Mouse (Mus musculus): ENCODE data around the gene Dll4. TPM values are rescaled to one million over a fixed set of nuclear protein-coding genes. Genes with fewer than 3 reads are reported as not detected.

The Dll4 gene
- total and polyA plus RNA-seq, 3 experiments: 13.7 to 22.0 (median 15.8) TPM

GRCm38 (mm10) chr2:119300819-119301493 is 24.6 kb upstream of the Dll4 start:
- Histone ChIP-seq H3K36me3 (ENCODE audit: control insufficient read depth, insufficient read depth, low read length) (peaks cover 4% of the 10 kb centered on the region; the same call in 1 of the 2 replicates), H3K4me3 (peak overlapping the region; percentile 29; the same call in 1 of the 2 replicates), H3K9ac (ENCODE audit: low read depth, low read length) (peak overlapping the region; percentile 3), H3K4me1 (ENCODE audit: control insufficient read depth, insufficient read depth, low read length) (peaks cover 22% of the 10 kb centered on the region), H3K79me2 (replicated peaks; ENCODE audit: control insufficient read depth, insufficient read depth, low read length) (no peaks in the 10 kb centered on the region; the same call in 1 of the 2 replicates), H3K27ac (peak overlapping the region; percentile 95), H3K27me3 (ENCODE audit: control insufficient read depth, insufficient read depth, low read length) (no peaks in the 10 kb centered on the region)
- 32% methylated on average over 7 of the region's 7 CpGs for WGBS
- intact Hi-C loops (cut with DNase I): loop anchor here (1.0 kb wide), 2 partner anchors 26 to 37 kb away; no protein-coding TSS in a partner anchor
- DNase-seq: peak; percentile 72 to 78
- TF ChIP-seq CTCF (IDR thresholded peaks at IDR 0.05) (no peak), POLR2A (IDR thresholded peaks at IDR 0.05; ENCODE audit: insufficient read depth, low read depth, low read length) (no peak; the same call in 1 of the 2 replicates), EP300 (IDR thresholded peaks at IDR 0.05; ENCODE audit: insufficient read depth, low read depth, low read length) (peak; percentile 84)

DNA sequence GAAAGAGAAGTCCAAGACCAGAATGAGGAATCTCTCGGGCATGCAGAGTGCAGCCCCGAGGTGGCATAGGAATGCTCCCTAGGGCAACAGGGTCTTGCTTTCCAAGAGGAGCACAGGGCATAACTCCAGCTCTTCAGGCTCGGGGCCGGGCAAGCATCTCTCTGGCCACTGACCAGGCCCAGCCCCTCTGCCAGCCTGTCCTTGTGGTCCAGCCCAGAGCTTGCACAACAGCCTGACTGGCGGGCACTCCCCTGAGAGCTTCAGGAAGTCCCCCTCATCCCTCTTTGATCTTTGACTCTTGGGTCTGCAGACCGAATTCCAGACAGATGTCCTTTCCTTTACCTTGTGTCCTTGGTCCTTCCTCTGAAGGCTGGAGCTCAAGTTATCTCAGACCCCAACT is 22.7 kb upstream of the Dll4 start:
- 57% methylated on average over 6 of the region's 6 CpGs for WGBS
- Histone ChIP-seq H3K4me3 (no peak overlapping the region), H3K79me2 (replicated peaks; ENCODE audit: control insufficient read depth, insufficient read depth, low read length) (no peaks in the 10 kb centered on the region; the same call in 1 of the 2 replicates), H3K27me3 (ENCODE audit: control insufficient read depth, insufficient read depth, low read length) (no peaks in the 10 kb centered on the region), H3K9ac (ENCODE audit: low read depth, low read length) (no peak overlapping the region), H3K4me1 (ENCODE audit: control insufficient read depth, insufficient read depth, low read length) (peaks cover 22% of the 10 kb centered on the region), H3K36me3 (ENCODE audit: control insufficient read depth, insufficient read depth, low read length) (peaks cover 4% of the 10 kb centered on the region; the same call in 1 of the 2 replicates), H3K27ac (no peak overlapping the region)
- TF ChIP-seq EP300 (IDR thresholded peaks at IDR 0.05; ENCODE audit: insufficient read depth, low read depth, low read length) (no peak), CTCF (IDR thresholded peaks at IDR 0.05) (no peak), POLR2A (IDR thresholded peaks at IDR 0.05; ENCODE audit: insufficient read depth, low read depth, low read length) (no peak)
- no peak for DNase-seq
- intact Hi-C loops (cut with DNase I): no loop called here

GRCm38 (mm10) chr2:119304391-119304790 is 21.2 kb upstream of the Dll4 start:
- Histone ChIP-seq H3K9ac (ENCODE audit: low read depth, low read length) (no peak overlapping the region), H3K79me2 (replicated peaks; ENCODE audit: control insufficient read depth, insufficient read depth, low read length) (no peaks in the 10 kb centered on the region), H3K27ac (peak overlapping the region; percentile 40), H3K36me3 (ENCODE audit: control insufficient read depth, insufficient read depth, low read length) (no peaks in the 10 kb centered on the region), H3K27me3 (ENCODE audit: control insufficient read depth, insufficient read depth, low read length) (no peaks in the 10 kb centered on the region), H3K4me1 (ENCODE audit: control insufficient read depth, insufficient read depth, low read length) (peaks cover 14% of the 10 kb centered on the region), H3K4me3 (no peak overlapping the region)
- DNase-seq: no peak
- intact Hi-C loops (cut with DNase I): no loop called here
- WGBS: 56% methylated on average over 3 of the region's 3 CpGs
- TF ChIP-seq EP300 (IDR thresholded peaks at IDR 0.05; ENCODE audit: insufficient read depth, low read depth, low read length) (no peak), POLR2A (IDR thresholded peaks at IDR 0.05; ENCODE audit: insufficient read depth, low read depth, low read length) (no peak), CTCF (IDR thresholded peaks at IDR 0.05) (no peak)

DNA sequence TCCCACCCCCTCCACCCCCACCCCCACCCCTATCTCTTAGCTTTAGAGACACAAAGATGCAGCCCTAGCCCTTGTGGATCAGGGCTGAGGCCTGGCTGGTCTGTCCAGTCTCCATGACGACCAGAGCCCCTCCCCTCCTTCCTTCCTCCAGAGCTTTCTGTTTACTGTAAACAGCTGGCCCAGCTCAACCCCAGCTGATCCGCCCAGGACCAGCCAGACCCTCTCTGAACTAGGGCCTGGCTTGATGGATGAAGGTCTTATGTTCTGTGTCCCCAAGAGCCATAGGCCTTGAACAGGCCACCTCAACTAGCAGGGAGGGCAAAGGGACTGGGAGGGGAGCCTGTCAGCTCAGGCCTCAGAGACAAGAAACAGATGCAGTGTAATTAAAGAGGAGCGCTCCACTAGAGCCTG is 20.8 kb upstream of the Dll4 start:
- Histone ChIP-seq H3K4me1 (ENCODE audit: control insufficient read depth, insufficient read depth, low read length) (peaks cover 14% of the 10 kb centered on the region), H3K79me2 (replicated peaks; ENCODE audit: control insufficient read depth, insufficient read depth, low read length) (no peaks in the 10 kb centered on the region), H3K27ac (peak overlapping the region; percentile 71), H3K27me3 (ENCODE audit: control insufficient read depth, insufficient read depth, low read length) (no peaks in the 10 kb centered on the region), H3K9ac (ENCODE audit: low read depth, low read length) (no peak overlapping the region), H3K36me3 (ENCODE audit: control insufficient read depth, insufficient read depth, low read length) (no peaks in the 10 kb centered on the region), H3K4me3 (no peak overlapping the region)
- TF ChIP-seq CTCF (IDR thresholded peaks at IDR 0.05): no peak
- no peak; the same call in 1 of the 2 replicates for TF ChIP-seq POLR2A (IDR thresholded peaks at IDR 0.05; ENCODE audit: insufficient read depth, low read depth, low read length)
- no peak for TF ChIP-seq EP300 (IDR thresholded peaks at IDR 0.05; ENCODE audit: insufficient read depth, low read depth, low read length)
- peak; percentile 69 to 71 for DNase-seq
- 24% methylated on average over 3 of the region's 3 CpGs for WGBS
- intact Hi-C loops (cut with DNase I): no loop called here

DNA sequence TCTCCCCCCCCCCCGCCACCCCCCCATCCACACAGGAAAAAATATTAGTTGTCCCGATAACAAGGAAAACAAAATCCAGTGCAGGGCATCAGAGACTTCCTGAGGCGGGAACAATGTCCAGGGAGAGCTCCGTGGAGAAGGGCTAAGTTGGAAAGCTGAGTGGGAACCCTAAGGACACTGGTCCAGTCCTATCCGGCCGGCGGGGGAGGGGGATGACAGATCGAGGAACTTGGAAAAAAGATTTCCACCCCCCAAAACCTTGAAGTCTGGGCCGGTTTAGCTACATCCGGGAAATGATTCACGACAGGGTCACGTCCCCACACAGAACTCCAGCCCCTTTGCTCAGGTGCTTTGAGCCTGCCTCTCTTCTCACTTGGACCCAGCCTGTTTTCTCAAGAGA is 14.0 kb upstream of the Dll4 start:
- peaks cover 25% of the 10 kb centered on the region for H3K4me1 ChIP-seq (ENCODE audit: control insufficient read depth, insufficient read depth, low read length)
- no peaks in the 10 kb centered on the region for H3K27me3 ChIP-seq (ENCODE audit: control insufficient read depth, insufficient read depth, low read length)
- peak in 1 of 2 experiments; percentile 59 for DNase-seq
- H3K9ac ChIP-seq (ENCODE audit: low read depth, low read length): no peak overlapping the region
- no peak overlapping the region for H3K4me3 ChIP-seq
- intact Hi-C loops (cut with DNase I): no loop called here
- 0 out of 2 replicates have a peak, but pooled peaks have one; percentile 28 for TF ChIP-seq POLR2A (IDR thresholded peaks at IDR 0.05; ENCODE audit: insufficient read depth, low read depth, low read length)
- TF ChIP-seq EP300 (IDR thresholded peaks at IDR 0.05; ENCODE audit: insufficient read depth, low read depth, low read length): no peak
- no peak for TF ChIP-seq CTCF (IDR thresholded peaks at IDR 0.05)
- no peaks in the 10 kb centered on the region for H3K79me2 ChIP-seq (replicated peaks; ENCODE audit: control insufficient read depth, insufficient read depth, low read length)
- peak overlapping the region; percentile 86 for H3K27ac ChIP-seq
- no peaks in the 10 kb centered on the region for H3K36me3 ChIP-seq (ENCODE audit: control insufficient read depth, insufficient read depth, low read length)
- WGBS: 27% methylated on average over 12 of the region's 12 CpGs

DNA sequence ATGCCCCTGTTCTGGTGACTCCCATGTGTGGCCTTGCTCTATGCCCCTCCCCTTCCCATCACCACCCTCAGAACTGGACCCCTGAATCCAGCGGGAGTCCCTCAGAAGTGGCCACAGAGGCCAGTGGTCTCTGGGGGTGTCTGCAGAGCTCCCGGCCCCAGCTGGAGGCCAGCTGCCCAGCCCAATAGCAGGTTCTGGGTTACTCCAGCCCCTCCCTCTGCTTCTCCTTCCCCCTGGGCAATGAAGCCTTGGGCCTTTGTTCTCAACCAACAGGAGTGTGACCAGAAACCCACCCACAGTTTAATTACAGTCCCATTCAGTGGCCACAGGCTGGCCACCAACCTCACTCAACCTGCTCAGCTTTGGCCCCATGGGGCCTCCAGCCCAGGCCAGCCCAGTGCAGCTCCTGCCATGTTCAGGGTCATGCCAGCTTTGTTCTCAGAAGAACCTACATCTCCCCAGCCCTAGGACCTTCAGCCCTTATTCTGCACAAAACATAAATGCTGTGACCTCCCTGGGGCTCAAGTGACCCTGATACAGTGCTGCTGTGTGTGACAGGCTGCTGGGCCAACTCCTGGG is 13.1 kb upstream of the Dll4 start:
- Histone ChIP-seq H3K79me2 (replicated peaks; ENCODE audit: control insufficient read depth, insufficient read depth, low read length) (no peaks in the 10 kb centered on the region), H3K27me3 (ENCODE audit: control insufficient read depth, insufficient read depth, low read length) (no peaks in the 10 kb centered on the region), H3K27ac (peak overlapping the region; percentile 86), H3K4me3 (no peak overlapping the region), H3K9ac (ENCODE audit: low read depth, low read length) (no peak overlapping the region), H3K4me1 (ENCODE audit: control insufficient read depth, insufficient read depth, low read length) (peaks cover 25% of the 10 kb centered on the region), H3K36me3 (ENCODE audit: control insufficient read depth, insufficient read depth, low read length) (no peaks in the 10 kb centered on the region)
- 60% methylated on average over 2 of the region's 2 CpGs for whole genome bisulfite sequencing
- intact Hi-C loops (cut with DNase I): loop anchor here (2.0 kb wide), 1 partner anchor 14 kb away; no protein-coding TSS in a partner anchor
- no peak for DNase-seq
- TF ChIP-seq POLR2A (IDR thresholded peaks at IDR 0.05; ENCODE audit: insufficient read depth, low read depth, low read length) (no peak), EP300 (IDR thresholded peaks at IDR 0.05; ENCODE audit: insufficient read depth, low read depth, low read length) (no peak), CTCF (IDR thresholded peaks at IDR 0.05) (no peak)
